In genomic region chr8:8970346-8970745, GRCm38 (mm10) we compare ENCODE assay signal across 19 mouse cellular contexts.
"Had no signal": no experiment of that assay in that cellular context is flagged by ENCODE, and none has a peak within 500 bp of the region (broad histone marks: within the 10 kb centered on the region; RNA-seq: fewer than 3 reads in every experiment).

No protein-coding gene starts in this region.

- H3K4me2 ChIP-seq: lung, embryonic 15.5 days; midbrain, embryonic 13.5 days; neural tube, embryonic 13.5 days; neural tube, embryonic 15.5 days had no signal

- H3K36me3 ChIP-seq: lung, embryonic 15.5 days; midbrain, embryonic 10.5 days; midbrain, embryonic 13.5 days; neural tube, embryonic 13.5 days; neural tube, embryonic 15.5 days had no signal

- H3K4me1 ChIP-seq: neural tube, embryonic 13.5 days; neural tube, embryonic 15.5 days had no signal

- H3K9ac ChIP-seq: liver, embryonic 14.5 days; lung, embryonic 15.5 days; midbrain, embryonic 13.5 days; neural tube, embryonic 13.5 days; neural tube, embryonic 15.5 days had no signal

- DNase-seq: lung, adult 18-20 months; lung, postnatal 14 days; lung, postnatal 4 days; retina, postnatal 1 day; right cerebral cortex, postnatal 25 days; right cerebral cortex, postnatal 4 days; spleen, adult 18-20 months; thymus, adult 18-20 months; thymus, postnatal 14 days; thymus, postnatal 36 days had no signal

- H3K27ac ChIP-seq: liver, embryonic 14.5 days; lung, embryonic 15.5 days; midbrain, embryonic 10.5 days; midbrain, embryonic 13.5 days; neural tube, embryonic 13.5 days; neural tube, embryonic 15.5 days had no signal

- H3K27me3 ChIP-seq: lung, embryonic 15.5 days; midbrain, embryonic 13.5 days; neural tube, embryonic 13.5 days; neural tube, embryonic 15.5 days had no signal

- H3K4me3 ChIP-seq: lung, embryonic 15.5 days; midbrain, embryonic 10.5 days; midbrain, embryonic 13.5 days; myocyte; neural tube, embryonic 13.5 days; neural tube, embryonic 15.5 days had no signal

- H3K9me3 ChIP-seq: lung, embryonic 15.5 days; midbrain, embryonic 10.5 days; midbrain, embryonic 13.5 days; neural tube, embryonic 13.5 days; neural tube, embryonic 15.5 days had no signal

- ATAC-seq: lung, postnatal 0 days; midbrain, embryonic 13.5 days; midbrain, embryonic 16.5 days had no signal
